Mouse (Mus musculus) liver, adult 2 months (tissue): ENCODE results near the gene Metrnl.

Experiments used
- CTCF ChIP-seq: fragments of 200-500 bp; IDR thresholded peaks from 2 replicates; pipeline ENCODE4 v1.5.1; 2011; ENCODE audit warnings: low read depth, low read length, control low read depth
- POLR2A ChIP-seq: fragments of 200-500 bp; IDR thresholded peaks from 2 replicates; pipeline ENCODE4 v1.6.1; 2011; ENCODE audit warnings: low read length, control low read depth; ENCODE audit not compliant: insufficient read depth; ENCODE audit errors: extremely low read depth

DNA sequence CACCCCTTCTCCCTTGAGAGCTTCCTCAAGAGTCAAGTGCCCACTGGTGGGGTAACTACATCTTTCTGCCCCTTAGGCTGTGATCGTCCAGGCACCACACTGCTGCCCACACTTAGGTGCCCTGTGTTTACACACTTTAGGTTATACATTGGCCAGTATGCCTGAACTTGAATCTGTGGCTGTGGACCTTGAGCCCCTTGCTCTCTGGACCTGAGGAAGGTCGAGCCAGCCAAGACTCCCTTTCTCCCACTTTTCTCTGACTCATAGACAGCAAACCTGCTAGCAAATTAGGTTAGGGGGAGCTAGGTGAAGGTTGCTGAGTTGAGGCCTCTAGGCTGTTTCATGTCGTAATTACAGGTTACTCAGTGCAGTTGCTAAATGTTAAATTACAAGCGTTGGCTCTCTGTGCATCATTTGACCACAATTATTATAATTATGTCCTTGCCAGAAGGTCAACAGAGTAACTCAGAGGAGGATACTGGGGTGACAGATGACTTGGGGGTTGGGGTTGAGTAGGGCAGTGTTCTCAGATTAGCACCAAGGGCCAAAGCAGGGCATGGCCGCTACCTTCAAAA is 2.9 kb upstream of the Metrnl start:
- TF ChIP-seq POLR2A, result no peak
- no peak for TF ChIP-seq CTCF
